Mouse (Mus musculus): ENCODE measurements at regions not wholly inside any gene's neighbourhood (a gene's known extent, or its start where the extent isn't known, plus 50 kb on each side); places are given as distances from the start of the nearest gene placed in this dataset.

- intact Hi-C loops (cut with DNase I), result no loop called here
These were observed 184.4 kb downstream of the Emx2 start for GRCm38 (mm10) chr19:59642606-59643005.

GRCm38 (mm10) chr19:59646231-59646630, 188.1 kb downstream of the Emx2 start:
- intact Hi-C loops (cut with DNase I), result no loop called here
- DNase-seq, result no peak

More at GRCm38 (mm10) chr19:59642606-59643005, 184.4 kb downstream of the Emx2 start:
- DNase-seq, result no peak

- DNase-seq, result no peak
- intact Hi-C loops (cut with DNase I), result no loop called here
These were observed 188.5 kb downstream of the Emx2 start for GRCm38 (mm10) chr19:59646656-59647055.

GRCm38 (mm10) chr19:59649421-59649820, 191.2 kb downstream of the Emx2 start:
- no peak for DNase-seq
- intact Hi-C loops (cut with DNase I), result no loop called here

- DNase-seq, result no peak
- intact Hi-C loops (cut with DNase I), result no loop called here
These were observed 192.6 kb downstream of the Emx2 start for GRCm38 (mm10) chr19:59650611-59651329.

GRCm38 (mm10) chr19:59653631-59654367, 195.6 kb downstream of the Emx2 start:
- no peak for DNase-seq
- intact Hi-C loops (cut with DNase I), result no loop called here

- no peak for DNase-seq
- intact Hi-C loops (cut with DNase I), result no loop called here
These were observed 197.1 kb downstream of the Emx2 start for GRCm38 (mm10) chr19:59655321-59655720.

- no peak for DNase-seq
- intact Hi-C loops (cut with DNase I), result no loop called here
These were observed 211.6 kb downstream of the Emx2 start for GRCm38 (mm10) chr19:59669793-59670192.

GRCm38 (mm10) chr19:59673537-59673936, 215.4 kb downstream of the Emx2 start:
- DNase-seq, result no peak
- intact Hi-C loops (cut with DNase I), result no loop called here

- intact Hi-C loops (cut with DNase I), result no loop called here
- no peak for DNase-seq
These were observed 221.0 kb downstream of the Emx2 start for GRCm38 (mm10) chr19:59679191-59679590.

GRCm38 (mm10) chr19:59680356-59680755, 222.2 kb downstream of the Emx2 start:
- no peak for DNase-seq
- intact Hi-C loops (cut with DNase I), result no loop called here

- intact Hi-C loops (cut with DNase I), result no loop called here
- DNase-seq, result no peak
These were observed 226.1 kb downstream of the Emx2 start for GRCm38 (mm10) chr19:59684292-59684691.

- intact Hi-C loops (cut with DNase I), result no loop called here
- no peak for DNase-seq
These were observed 227.9 kb downstream of the Emx2 start for GRCm38 (mm10) chr19:59685826-59686717.

GRCm38 (mm10) chr19:59687206-59687605, 229.0 kb downstream of the Emx2 start:
- DNase-seq, result no peak
- intact Hi-C loops (cut with DNase I), result no loop called here

GRCm38 (mm10) chr19:59687681-59688080, 229.5 kb downstream of the Emx2 start:
- intact Hi-C loops (cut with DNase I), result no loop called here
- no peak for DNase-seq

- intact Hi-C loops (cut with DNase I), result no loop called here
- DNase-seq, result no peak
These were observed 233.4 kb downstream of the Emx2 start for GRCm38 (mm10) chr19:59691541-59692096.

- no peak for DNase-seq
- intact Hi-C loops (cut with DNase I), result no loop called here
These were observed 239.5 kb downstream of the Emx2 start for GRCm38 (mm10) chr19:59697628-59698027.

- no peak for DNase-seq
- intact Hi-C loops (cut with DNase I), result no loop called here
These were observed 242.0 kb downstream of the Emx2 start for GRCm38 (mm10) chr19:59700187-59700586.

- no peak for DNase-seq
- intact Hi-C loops (cut with DNase I), result no loop called here
These were observed 236.3 kb downstream of the Rab11fip2 start for GRCm38 (mm10) chr19:59707106-59707505.

- DNase-seq, result no peak
- intact Hi-C loops (cut with DNase I), result no loop called here
These were observed 234.3 kb downstream of the Rab11fip2 start for GRCm38 (mm10) chr19:59709180-59709579.

- intact Hi-C loops (cut with DNase I), result no loop called here
- no peak for DNase-seq
These were observed 228.4 kb downstream of the Rab11fip2 start for GRCm38 (mm10) chr19:59715086-59715485.

Measured in heart, postnatal 10 days (tissue).